Mouse (Mus musculus): Measurements from ENCODE around the gene AC141477.1. TPM values are rescaled to one million over a fixed set of nuclear protein-coding genes. Genes with fewer than 3 reads are reported as not detected.

The AC141477.1 gene
- polyA plus RNA-seq, 1 experiment from 2014 or later = not detected

GRCm38 (mm10) chr10:76391166-76391565 lies 49.1 kb downstream of the AC141477.1 start:
- Histone ChIP-seq H3K4me2 (no peak overlapping the region), H3K4me1 (replicated peaks) (no peaks in the 10 kb centered on the region), H3K27ac (replicated peaks) (no peak overlapping the region), H3K9ac (no peak overlapping the region), H3K9me3 (no peaks in the 10 kb centered on the region), H3K27me3 (no peaks in the 10 kb centered on the region), H3K36me3 (peaks cover 46% of the 10 kb centered on the region), H3K4me3 (no peak overlapping the region)
- ATAC-seq (ENCODE audit: low FRiP score, low read depth) = no peak
- 96% methylated on average over 9 of the region's 9 CpGs for WGBS

Other genes starting within 250 kb of the AC141477.1 start
- gene Prmt2, start 202.6 kb downstream of the AC141477.1 start, polyA plus RNA-seq (2015; fragmentation: Nextera tagmentation; extraction: Ambion mirVana) = 321 and 338 TPM in 2 replicates
- gene S100b, start 186.6 kb downstream of the AC141477.1 start, polyA plus RNA-seq (2015; fragmentation: Nextera tagmentation; extraction: Ambion mirVana) = 4.3 and 5.9 TPM in 2 replicates
- gene Dip2a, start 95.2 kb downstream of the AC141477.1 start, polyA plus RNA-seq (2015; fragmentation: Nextera tagmentation; extraction: Ambion mirVana) = 18.9 and 19.8 TPM in 2 replicates
- 7.0 and 7.9 TPM in 2 replicates for gene Pcnt, start 2.3 kb upstream of the AC141477.1 start, polyA plus RNA-seq (2015; fragmentation: Nextera tagmentation; extraction: Ambion mirVana)
- gene 2610028H24Rik, start 8.6 kb upstream of the AC141477.1 start, polyA plus RNA-seq (2015; fragmentation: Nextera tagmentation; extraction: Ambion mirVana) = not detected in 2 replicates
- 54.8 and 61.9 TPM in 2 replicates for gene Mcm3ap, start 28.5 kb upstream of the AC141477.1 start, polyA plus RNA-seq (2015; fragmentation: Nextera tagmentation; extraction: Ambion mirVana)
- gene Ybey, start 28.7 kb upstream of the AC141477.1 start, polyA plus RNA-seq (2015; fragmentation: Nextera tagmentation; extraction: Ambion mirVana) = 5.9 and 6.1 TPM in 2 replicates
- 37.0 and 39.8 TPM in 2 replicates for gene Lss, start 91.1 kb upstream of the AC141477.1 start, polyA plus RNA-seq (2015; fragmentation: Nextera tagmentation; extraction: Ambion mirVana)
- gene Spatc1l, start 121.8 kb upstream of the AC141477.1 start, polyA plus RNA-seq (2015; fragmentation: Nextera tagmentation; extraction: Ambion mirVana) = 0.14 TPM in 1 of 2 replicates, not detected in the other
- gene Ftcd, start 135.2 kb upstream of the AC141477.1 start, polyA plus RNA-seq (2015; fragmentation: Nextera tagmentation; extraction: Ambion mirVana) = not detected in 2 replicates
- gene Col6a2, start 183.2 kb upstream of the AC141477.1 start, polyA plus RNA-seq (2015; fragmentation: Nextera tagmentation; extraction: Ambion mirVana) = 21.6 and 26.9 TPM in 2 replicates

Measured in hindbrain, embryonic 15.5 days (tissue).